In the genomic region with DNA sequence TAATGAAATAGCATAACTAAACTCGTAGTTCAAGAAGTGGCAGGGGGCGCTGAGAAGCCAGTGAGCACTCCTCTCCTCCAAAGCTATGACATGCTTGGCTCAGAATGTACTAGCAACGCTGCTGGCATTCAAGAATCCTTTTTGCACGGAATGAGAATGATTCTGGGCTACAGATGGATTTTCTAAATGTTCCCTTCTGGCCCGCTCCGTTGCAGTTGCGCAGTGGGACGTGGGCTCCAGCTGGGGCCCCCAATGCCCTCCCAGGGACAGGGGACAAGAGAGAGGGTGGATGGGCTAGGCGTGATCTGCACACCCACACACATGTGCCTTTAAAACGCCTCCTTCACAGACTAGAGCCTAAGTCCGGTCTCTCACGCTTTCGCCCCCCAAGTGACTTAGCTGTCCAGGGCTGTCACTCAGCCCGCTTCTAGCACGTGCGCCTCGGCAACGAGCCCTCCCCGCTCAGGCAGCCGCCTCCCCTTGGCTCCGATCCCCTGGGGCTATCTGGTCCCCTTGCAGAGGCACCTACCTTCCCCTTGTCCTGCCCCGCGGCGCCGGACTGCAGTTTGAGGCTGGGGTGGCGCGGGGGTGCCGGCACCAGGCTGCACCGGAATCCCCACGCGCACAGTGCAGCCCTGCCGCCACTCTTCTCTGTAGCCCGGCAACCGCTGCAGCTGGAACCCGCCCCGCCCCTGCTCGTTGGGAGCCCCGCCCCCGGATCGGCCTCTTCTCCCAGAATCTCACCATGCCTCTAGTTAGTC, we compare ENCODE assay signal across 8 mouse cellular contexts. TPM values are rescaled to one million over a fixed set of nuclear protein-coding genes. Genes with fewer than 3 reads are reported as not detected.
DNase-seq lines count a peak whose midpoint lies in the region; ATAC-seq lines count a peak whose summit lies in the region.

No protein-coding gene starts in this region.

- H3K27ac ChIP-seq in intestine, embryonic 16.5 days (ENCODE audit: low read length), result no peak overlapping the region
- peak overlapping the region; percentile 75 for H3K27ac ChIP-seq in limb, embryonic 10.5 days
- peak overlapping the region; percentile 52; the same call in 1 of the 2 replicates for H3K27ac ChIP-seq in midbrain, embryonic 14.5 days (replicated peaks; ENCODE audit: low read depth, low read length)
- H3K27ac ChIP-seq in stomach, embryonic 15.5 days, result no peak overlapping the region

- WGBS in intestine, embryonic 16.5 days, result under 1% methylated on average over 40 of the region's 40 CpGs
- WGBS in limb, embryonic 10.5 days, result 2% methylated on average over 40 of the region's 40 CpGs
- WGBS in midbrain, embryonic 14.5 days, result under 1% methylated on average over 40 of the region's 40 CpGs
- WGBS in stomach, embryonic 15.5 days, result under 1% methylated on average over 36 of the region's 40 CpGs

- H3K9ac ChIP-seq in intestine, embryonic 16.5 days (ENCODE audit: low read depth, low read length), result peak overlapping the region; percentile 66
- peak overlapping the region; percentile 58 for H3K9ac ChIP-seq in midbrain, embryonic 14.5 days (replicated peaks; ENCODE audit: low read length)
- peak overlapping the region; percentile 50 for H3K9ac ChIP-seq in stomach, embryonic 15.5 days

- H3K4me3 ChIP-seq in intestine, embryonic 16.5 days (ENCODE audit: low read length), result peak overlapping the region; percentile 64
- H3K4me3 ChIP-seq in limb, embryonic 10.5 days, result peak overlapping the region; percentile 78
- H3K4me3 ChIP-seq in midbrain, embryonic 14.5 days (replicated peaks; ENCODE audit: low read depth, low read length), result peak overlapping the region; percentile 59
- peak overlapping the region; percentile 66 for H3K4me3 ChIP-seq in stomach, embryonic 15.5 days (replicated peaks)

- H3K4me1 ChIP-seq in intestine, embryonic 16.5 days (ENCODE audit: control insufficient read depth, insufficient read depth, low read length), result peaks cover 13% of the 10 kb centered on the region
- peaks cover 16% of the 10 kb centered on the region for H3K4me1 ChIP-seq in limb, embryonic 10.5 days
- H3K4me1 ChIP-seq in midbrain, embryonic 14.5 days (ENCODE audit: control insufficient read depth, insufficient read depth, low read length), result peaks cover 9% of the 10 kb centered on the region; the same call in 1 of the 2 replicates
- peaks cover 19% of the 10 kb centered on the region for H3K4me1 ChIP-seq in stomach, embryonic 15.5 days

- intact Hi-C loops in gastrocnemius, postnatal 36 days (cut with DNase I), result no loop called here

- H3K9me3 ChIP-seq in intestine, embryonic 16.5 days (ENCODE audit: control insufficient read depth, low read length), result no peaks in the 10 kb centered on the region
- no peaks in the 10 kb centered on the region for H3K9me3 ChIP-seq in limb, embryonic 10.5 days (replicated peaks)
- no peaks in the 10 kb centered on the region for H3K9me3 ChIP-seq in midbrain, embryonic 14.5 days (ENCODE audit: control insufficient read depth, low read length)
- no peaks in the 10 kb centered on the region for H3K9me3 ChIP-seq in stomach, embryonic 15.5 days

- H3K4me2 ChIP-seq in intestine, embryonic 16.5 days (ENCODE audit: low read depth, low read length), result peak overlapping the region; percentile 98
- peak overlapping the region; percentile 99 for H3K4me2 ChIP-seq in midbrain, embryonic 14.5 days (ENCODE audit: low read length)
- peak overlapping the region; percentile 99 for H3K4me2 ChIP-seq in stomach, embryonic 15.5 days

- no peaks in the 10 kb centered on the region for H3K27me3 ChIP-seq in intestine, embryonic 16.5 days (replicated peaks; ENCODE audit: control insufficient read depth, insufficient read depth, low read length)
- H3K27me3 ChIP-seq in limb, embryonic 10.5 days (ENCODE audit: low read depth, poor library complexity, severe bottlenecking), result 0 out of 2 replicates have a peak, but pooled peaks cover 4% of the 10 kb centered on the region
- H3K27me3 ChIP-seq in midbrain, embryonic 14.5 days (ENCODE audit: control insufficient read depth, insufficient read depth, low read length), result no peaks in the 10 kb centered on the region
- 0 out of 2 replicates have a peak, but pooled peaks cover 5% of the 10 kb centered on the region for H3K27me3 ChIP-seq in stomach, embryonic 15.5 days (replicated peaks)

- peak; percentile 95 for ATAC-seq in intestine, embryonic 16.5 days
- ATAC-seq in midbrain, embryonic 14.5 days (ENCODE audit: low FRiP score, low TSS enrichment), result peak; percentile 90
- ATAC-seq in stomach, embryonic 15.5 days (ENCODE audit: insufficient read depth, low FRiP score, low read depth), result peak; percentile 89
- no peak for ATAC-seq in inflammation-experienced regulatory T-cells, adult 6 months

- no peaks in the 10 kb centered on the region for H3K36me3 ChIP-seq in intestine, embryonic 16.5 days (ENCODE audit: control insufficient read depth, insufficient read depth, low read length)
- no peaks in the 10 kb centered on the region for H3K36me3 ChIP-seq in limb, embryonic 10.5 days
- H3K36me3 ChIP-seq in midbrain, embryonic 14.5 days (ENCODE audit: control insufficient read depth, insufficient read depth, low read length), result no peaks in the 10 kb centered on the region
- no peaks in the 10 kb centered on the region for H3K36me3 ChIP-seq in stomach, embryonic 15.5 days

- DNase-seq in ZHBTc4 (ENCODE audit: low read depth, low spot score), result peak; percentile 74
- peak; percentile 83 for DNase-seq in embryo, embryonic 10 days (ENCODE audit: low spot score)
- DNase-seq in gastrocnemius, postnatal 36 days, result peak; percentile 15 to 28
- peak; percentile 89 for DNase-seq in limb, embryonic 10.5 days (ENCODE audit: low spot score)
- DNase-seq in midbrain, embryonic 14.5 days, result peak; percentile 86

RNA-seq across cellular contexts. Expression of a gene that starts 8.8 kb away (rescaled TPM):
- 1 to 10 TPM; 2.7 to 7.4 TPM for total RNA-seq in gastrocnemius, postnatal 36 days (2021)
- 11.4 and 11.5 TPM in 2 replicates for polyA plus RNA-seq in intestine, embryonic 16.5 days (2015; fragmentation: Nextera tagmentation; extraction: Ambion mirVana)
- 26.7 and 30.9 TPM in 2 replicates for polyA plus RNA-seq in limb, embryonic 10.5 days (2016; fragmentation: Nextera tagmentation; extraction: Ambion mirVana)
- polyA plus RNA-seq in midbrain, embryonic 14.5 days (2014; fragmentation: Nextera tagmentation; extraction: Ambion mirVana), result 25.4 and 46.9 TPM in 2 replicates
- polyA plus RNA-seq in stomach, embryonic 15.5 days (2015; fragmentation: Nextera tagmentation; extraction: Ambion mirVana), result 23.6 and 28.5 TPM in 2 replicates
- not detected for polyA plus RNA-seq in inflammation-experienced regulatory T-cells, adult 6 months (2017; shearing (Covaris generic))

Comparison
In these comparisons a context has a peak if more than half of its experiments do, and no peak if none do; other contexts are left out.
1. DNase-seq: peak in every context shown above with its lines; median percentile 89 in limb, embryonic 10.5 days; 86 in midbrain, embryonic 14.5 days; 83 in embryo, embryonic 10 days; 74 in ZHBTc4; 22 in gastrocnemius, postnatal 36 days.
2. H3K27ac ChIP-seq: peak in limb, embryonic 10.5 days (single experiment) and midbrain, embryonic 14.5 days (single experiment); none in intestine, embryonic 16.5 days (single experiment) and stomach, embryonic 15.5 days (single experiment).
3. RNA of a gene that starts 8.8 kb away (polyA plus RNA-seq): 25.4 to 46.9 TPM in midbrain, embryonic 14.5 days, 23.6 to 28.5 TPM in stomach, embryonic 15.5 days, 26.7 to 30.9 TPM in limb, embryonic 10.5 days and 11.4 to 11.5 TPM in intestine, embryonic 16.5 days; not detected in inflammation-experienced regulatory T-cells, adult 6 months; every median in the first group is over 10 times any median in the second.
4. Peak in every context shown above with its lines, with median percentiles within 50 percentile points of each other: H3K4me2 ChIP-seq, H3K4me3 ChIP-seq and H3K9ac ChIP-seq.